Mouse (Mus musculus) Patski (cell line): ENCODE results near the gene Rnf10. TPM values are rescaled to one million over a fixed set of nuclear protein-coding genes. Genes with fewer than 3 reads are reported as not detected.
A peak's percentile ranks its signal among the peaks of the same experiment; 100 is the strongest.

Source experiments
- ATAC-seq: fragments of 100-300 bp; one replicate; pipeline ENCODE4 v1.8.0; 2021
- CTCF ChIA-PET: fragments of 350-600 bp; sonication (Branson Sonifier 250); formaldehyde crosslinking; loops from one replicate; lab custom pipeline; 2022; ENCODE audit warnings: inconsistent platforms; lab: Charles Lee
- POLR2A ChIA-PET: fragments of 350-600 bp; sonication (Branson Sonifier 250); formaldehyde crosslinking; loops from one replicate; lab custom pipeline; 2022; ENCODE audit warnings: antibody characterized with exemption, inconsistent platforms; lab: Charles Lee
- DNase-seq: peaks from one replicate; pipeline ENCODE4 v3.0.0-alpha.2; 2011; ENCODE audit warnings: low read depth, low spot score
- H3K27me3 ChIP-seq: fragments of 371-371 bp; one replicate; pipeline ENCODE4 v1.5.1; 2021
- CTCF ChIP-seq: fragments of 100-300 bp; IDR thresholded peaks from one replicate; pipeline ENCODE4 v1.5.1; 2021
- in situ Hi-C: fragments of 300-500 bp; cut with MboI; formaldehyde crosslinking; loops from 3 replicates; pipeline ENCODE4 v1.11.1; 2018; ENCODE audit warnings: low pct_unique_long_range_greater_than_20kb, mixed read lengths
- polyA plus RNA-seq: library from polyadenylated mRNA; unstranded; gene quantifications from one replicate; pipeline ENCODE4 v1.2.3, GENCODE M21; 2021

Rnf10 gene
- polyA plus RNA-seq, 1 experiment from 2014 or later: 286 TPM

- DNase-seq: no peak
- no peaks in the 10 kb centered on the region for H3K27me3 ChIP-seq
- no peak for ATAC-seq
- POLR2A ChIA-PET: interaction anchor here (0.6 kb wide), 2 partner anchors 79 to 83 kb away, joined by 4 to 6 read pairs; no protein-coding TSS in a partner anchor
- CTCF ChIA-PET: no interaction called here
- in situ Hi-C loops: no loop called here
- TF ChIP-seq CTCF: no peak
These were observed 41.7 kb downstream of the Rnf10 start for GRCm38 (mm10) chr5:115230830-115231551.

DNA sequence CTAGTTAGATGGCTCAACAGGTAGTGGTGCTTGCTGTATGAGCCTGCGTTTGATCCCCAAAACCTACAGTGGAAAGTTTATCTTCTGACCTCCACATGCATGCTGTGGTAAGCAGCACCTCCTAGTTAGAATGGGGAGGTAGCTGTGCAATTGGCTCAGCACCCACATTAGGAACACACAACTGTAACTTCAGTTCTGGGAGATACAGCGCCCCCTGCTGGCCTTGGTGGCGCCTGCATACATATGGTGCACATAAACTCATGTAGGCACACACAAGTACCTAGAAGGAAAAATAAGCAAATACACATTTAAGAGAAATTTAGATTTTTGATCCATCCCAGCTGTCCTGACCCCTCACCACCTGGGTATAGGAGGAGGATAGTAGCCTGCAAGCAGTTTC is 50.2 kb downstream of the Rnf10 start:
- in situ Hi-C loops: no loop called here
- ChIA-PET CTCF (no interaction called here), POLR2A (no interaction called here)

DNA sequence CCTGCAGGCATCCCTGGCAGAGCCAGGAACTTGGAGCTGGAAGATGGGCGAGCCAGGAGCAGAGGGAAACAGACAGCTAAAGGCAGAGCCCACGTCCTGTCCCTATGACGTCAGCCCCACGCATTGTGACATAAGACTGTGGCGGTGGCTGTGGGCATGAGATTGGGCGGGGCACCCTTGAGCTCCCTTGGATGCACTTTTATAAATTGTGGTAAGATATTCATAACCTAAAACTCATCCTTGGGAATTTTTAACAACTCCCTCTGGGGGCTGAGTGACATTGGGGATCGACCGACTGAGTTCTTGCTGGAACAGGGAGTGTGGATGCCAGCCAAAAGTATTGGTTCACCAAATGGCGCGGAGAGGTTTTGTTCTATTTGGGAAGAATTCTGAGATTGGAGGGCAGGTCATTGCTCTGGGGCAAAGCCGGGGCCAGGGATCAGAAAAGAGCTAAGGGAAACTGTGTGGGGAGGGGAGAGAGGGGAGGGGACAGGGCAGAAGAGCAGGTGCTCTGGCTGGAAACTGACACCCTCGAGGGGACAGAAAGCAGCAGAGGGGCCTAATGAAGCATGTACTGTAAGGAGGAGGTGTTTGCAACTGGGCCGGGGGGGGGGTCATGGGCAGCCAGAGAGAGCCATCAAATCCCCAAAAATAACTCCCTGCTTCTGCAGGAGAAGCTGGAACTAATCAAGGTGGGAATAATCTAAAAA is 51.6 kb downstream of the Rnf10 start:
- in situ Hi-C loops: no loop called here
- CTCF ChIA-PET: no interaction called here
- H3K27me3 ChIP-seq: peaks cover 17% of the 10 kb centered on the region
- DNase-seq: no peak
- POLR2A ChIA-PET: no interaction called here
- no peak for ATAC-seq
- TF ChIP-seq CTCF: no peak

More for the DNA sequence above, 50.2 kb downstream of the Rnf10 start:
- no peak for ATAC-seq
- no peak for TF ChIP-seq CTCF
- no peak for DNase-seq
- H3K27me3 ChIP-seq: peaks cover 17% of the 10 kb centered on the region

DNA sequence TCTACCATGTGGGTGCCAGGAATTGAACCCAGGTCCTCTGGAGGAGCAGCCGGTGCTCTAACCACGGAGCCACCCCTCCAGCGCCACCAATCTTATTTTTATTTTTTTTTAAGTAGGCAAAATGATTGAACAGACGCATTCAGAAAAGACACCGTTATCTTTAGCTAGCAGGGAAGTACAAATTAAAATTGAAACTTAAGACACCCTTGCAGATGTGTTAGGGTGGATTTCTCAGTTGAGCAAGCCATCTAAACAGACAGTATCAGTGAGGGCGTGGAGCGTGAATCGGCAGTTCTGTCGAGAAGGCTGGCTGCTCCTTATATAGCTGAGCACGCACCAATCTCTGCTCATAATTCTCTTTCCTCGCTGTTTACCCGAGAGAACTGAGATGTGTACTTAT is 54.7 kb downstream of the Rnf10 start:
- ChIA-PET CTCF (interaction anchor here (0.6 to 1.2 kb wide), 3 partner anchors 9 to 18 kb away, joined by 3 to 5 read pairs (median 3); partner anchors contain the start of gene Pop5), POLR2A (no interaction called here)
- TF ChIP-seq CTCF: no peak
- in situ Hi-C loops: no loop called here
- peaks cover 18% of the 10 kb centered on the region for H3K27me3 ChIP-seq
- no peak for DNase-seq
- no peak for ATAC-seq

DNA sequence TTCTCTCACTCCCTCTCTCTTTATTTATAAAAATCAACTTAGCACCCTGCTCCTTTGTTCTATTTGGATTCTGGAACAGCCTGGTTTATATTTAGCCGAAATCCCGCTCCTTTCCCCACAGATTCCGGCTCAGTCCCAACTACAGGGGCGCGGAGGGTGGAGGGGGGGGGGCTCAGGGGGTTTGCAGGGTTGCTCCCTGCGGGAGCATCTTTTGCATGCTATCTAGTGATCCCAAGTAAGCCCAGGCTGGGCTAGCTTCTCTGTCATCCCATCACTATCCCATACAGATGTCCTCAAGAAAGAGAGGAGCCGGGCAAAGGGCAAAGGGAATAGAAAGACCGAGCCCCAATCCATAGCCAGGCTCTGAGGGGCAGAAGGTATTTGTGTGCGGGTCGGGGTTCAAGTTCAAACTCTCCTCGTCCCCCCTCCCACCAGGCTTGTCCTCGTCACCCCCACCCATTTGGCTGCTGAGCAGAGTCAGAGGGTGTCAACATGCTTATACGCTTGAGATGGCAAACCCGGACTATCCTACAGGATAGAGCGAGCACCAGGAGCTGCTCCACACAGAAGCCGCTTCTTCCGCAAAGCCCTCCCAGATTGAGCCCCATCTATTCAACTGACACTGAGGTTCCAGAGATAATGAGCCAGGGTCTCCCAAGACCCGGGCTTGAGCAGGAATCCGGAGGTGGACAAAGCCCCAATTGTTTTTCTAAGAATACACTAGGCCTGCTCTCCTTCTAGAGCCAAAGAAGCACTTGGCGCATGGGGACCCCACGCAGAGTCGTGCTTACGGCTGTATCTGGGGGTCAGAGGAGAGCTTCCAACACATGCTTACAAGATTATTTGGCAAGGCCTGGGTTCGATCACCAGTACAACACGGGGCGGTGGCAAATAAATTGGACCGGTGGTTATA is 57.2 kb downstream of the Rnf10 start:
- in situ Hi-C loops: no loop called here
- no peak for ATAC-seq
- POLR2A ChIA-PET: no interaction called here
- H3K27me3 ChIP-seq: peaks cover 15% of the 10 kb centered on the region
- no peak for DNase-seq
- no peak for TF ChIP-seq CTCF
- CTCF ChIA-PET: no interaction called here

GRCm38 (mm10) chr5:115214864-115215263 is 57.8 kb downstream of the Rnf10 start:
- no peak for TF ChIP-seq CTCF
- ChIA-PET POLR2A (no interaction called here), CTCF (no interaction called here)
- DNase-seq: no peak
- no peak for ATAC-seq
- H3K27me3 ChIP-seq: peaks cover 8% of the 10 kb centered on the region
- in situ Hi-C loops: no loop called here

DNA sequence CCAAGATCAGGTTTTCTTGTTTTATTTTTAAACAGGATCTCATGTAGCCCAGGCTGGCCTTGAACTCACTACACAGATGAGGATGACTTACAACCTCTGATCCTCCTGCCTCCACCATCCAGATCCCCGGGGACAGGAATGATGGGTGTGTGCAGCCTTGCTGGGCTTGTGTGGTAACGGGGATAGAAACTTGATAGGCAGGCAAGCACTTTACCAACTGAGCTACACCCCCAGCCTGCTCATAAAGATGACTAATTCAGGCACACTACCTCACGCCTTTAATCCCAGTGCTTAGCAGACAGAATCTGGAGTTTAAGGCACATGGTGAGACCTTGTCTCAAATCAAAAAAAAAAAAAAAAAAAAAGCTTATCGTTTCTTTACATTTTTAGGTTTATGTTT is 59.8 kb downstream of the Rnf10 start:
- in situ Hi-C loops: no loop called here
- TF ChIP-seq CTCF: no peak
- H3K27me3 ChIP-seq: peaks cover 4% of the 10 kb centered on the region
- DNase-seq (peak; percentile 12), ATAC-seq (no peak)
- POLR2A ChIA-PET: interaction anchor here (0.7 kb wide), 1 partner anchor 45 kb away, joined by 3 read pairs; no protein-coding TSS in a partner anchor
- CTCF ChIA-PET: no interaction called here

- CTCF ChIA-PET: no interaction called here
- POLR2A ChIA-PET: interaction anchor here (0.7 kb wide), 1 partner anchor 45 kb away, joined by 3 read pairs; no protein-coding TSS in a partner anchor
- no peak for ATAC-seq
- no peak for DNase-seq
- peaks cover 4% of the 10 kb centered on the region for H3K27me3 ChIP-seq
- in situ Hi-C loops: no loop called here
- TF ChIP-seq CTCF: no peak
These were observed 60.2 kb downstream of the Rnf10 start for GRCm38 (mm10) chr5:115212451-115212850.

DNA sequence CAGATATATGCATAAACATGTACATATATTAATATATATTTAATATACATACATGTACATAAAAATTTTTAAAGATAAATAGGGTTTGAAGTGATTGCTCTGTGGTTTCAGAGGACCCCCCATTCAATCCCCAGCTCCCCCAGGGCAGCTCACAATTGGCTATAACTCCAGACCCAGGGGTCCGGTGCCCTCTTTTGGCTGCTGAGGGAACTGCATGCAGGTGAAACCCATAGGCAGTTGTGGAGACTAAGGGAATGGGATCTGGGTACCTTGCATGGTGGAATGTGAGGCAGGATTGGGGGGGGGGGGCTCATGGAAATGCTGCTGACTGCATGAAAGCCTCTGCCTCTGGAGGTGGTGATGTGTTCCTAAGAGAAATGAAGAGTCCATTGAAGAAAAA is 62.3 kb downstream of the Rnf10 start:
- ATAC-seq (no peak), DNase-seq (no peak)
- POLR2A ChIA-PET: no interaction called here
- H3K27me3 ChIP-seq: peaks cover 4% of the 10 kb centered on the region
- CTCF ChIA-PET: no interaction called here
- in situ Hi-C loops: no loop called here
- TF ChIP-seq CTCF: peak; percentile 72

DNA sequence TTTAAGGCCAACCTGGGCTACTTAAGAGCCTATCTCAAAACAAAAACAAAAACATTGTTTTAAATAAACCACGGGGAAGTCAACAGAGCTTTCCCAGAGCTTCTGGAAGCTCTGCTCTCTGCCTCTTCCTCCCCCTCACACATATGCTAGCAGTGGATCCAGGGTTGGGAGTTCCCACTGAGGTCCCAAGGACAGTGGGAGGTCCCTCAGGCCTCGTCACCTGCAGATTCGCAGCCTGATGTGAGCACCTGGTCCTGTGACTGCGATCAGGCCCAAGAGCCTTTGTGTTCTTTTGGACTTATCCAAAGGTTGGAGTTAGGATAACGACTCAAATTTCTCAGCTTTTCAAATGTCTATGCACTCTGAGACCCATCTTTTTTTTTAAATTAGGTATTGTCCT is 64.1 kb downstream of the Rnf10 start:
- ATAC-seq (no peak), DNase-seq (no peak)
- in situ Hi-C loops: no loop called here
- H3K27me3 ChIP-seq: peaks cover 10% of the 10 kb centered on the region
- TF ChIP-seq CTCF: no peak
- CTCF ChIA-PET: interaction anchor here (0.9 kb wide), 2 partner anchors 10 to 12 kb away, joined by 3 read pairs; no protein-coding TSS in a partner anchor
- POLR2A ChIA-PET: no interaction called here
